Mouse (Mus musculus) E14TG2a.4 (cell line): ENCODE data around the gene Npepl1.

Experiments
- CTCF ChIP-seq: conservative IDR thresholded peaks from 2 replicates; pipeline ENCODE4 v1.5.1; 2014; ENCODE audit warnings: low read length
- NANOG ChIP-seq: IDR thresholded peaks from 2 replicates; pipeline ENCODE4 v1.6.1; 2014; ENCODE audit warnings: borderline replicate concordance, low read length, mixed read lengths
- POU5F1 ChIP-seq: IDR thresholded peaks from 2 replicates; pipeline ENCODE4 v1.6.1; 2014; ENCODE audit warnings: low read length, borderline replicate concordance

DNA sequence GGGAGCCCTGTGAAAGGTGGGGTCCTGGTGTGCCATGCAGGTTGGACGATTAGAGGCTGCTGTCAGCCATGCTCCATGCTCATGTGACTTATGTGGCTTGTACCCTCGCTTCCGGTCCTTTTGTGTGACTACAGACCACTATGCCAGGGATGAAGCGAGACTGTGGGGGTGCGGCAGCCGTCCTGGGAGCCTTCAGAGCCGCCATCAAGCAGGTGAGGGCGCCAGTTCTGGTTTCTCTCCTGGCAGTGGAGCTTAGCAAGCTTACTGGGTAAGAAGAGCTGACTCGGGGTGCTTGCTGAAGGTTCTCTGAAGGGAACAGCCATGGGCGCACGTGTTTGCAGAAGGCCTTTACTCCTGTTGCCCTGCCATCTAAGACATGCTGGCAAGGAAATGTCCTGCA lies 9.1 kb downstream of the Npepl1 start:
- TF ChIP-seq CTCF (no peak), NANOG (no peak), POU5F1 (no peak)
